Mouse (Mus musculus) CD4-positive naive resting alpha-beta T cell, adult 57 days (primary cell): ENCODE measurements around the gene Arhgap21. TPM values are rescaled to one million over a fixed set of nuclear protein-coding genes. Genes with fewer than 3 reads are reported as not detected.

ENCODE experiments used
- total RNA-seq: library from RNA; stranded (reverse); gene quantifications from one replicate; pipeline ENCODE4 v1.2.4, GENCODE M21; 2023

Arhgap21 gene
- 7.6 TPM for total RNA-seq

GRCm38 (mm10) chr2:20968441-20969200 is at the start of gene Arhgap21:
TSS of gene Arhgap21 (minus strand) at chr2:20968881.

Other genes starting within 250 kb of the Arhgap21 start
- 2.5 TPM for gene Enkur, start 236.5 kb upstream of the Arhgap21 start, total RNA-seq
- 7.1 TPM for gene Thnsl1, start 236.8 kb upstream of the Arhgap21 start, total RNA-seq